Mouse (Mus musculus) thymus, postnatal 0 days (tissue): ENCODE measurements around the gene Agtr1a. TPM values are rescaled to one million over a fixed set of nuclear protein-coding genes. Genes with fewer than 3 reads are reported as not detected.

Experiments used
- DNase-seq: peaks from one replicate; pipeline ENCODE4 v3.0.0-alpha.2; 2015; ENCODE audit warnings: low spot score
- polyA plus RNA-seq: library from polyadenylated mRNA; unstranded; fragments of >200 nt; fragmentation: Nextera tagmentation; extraction: Ambion mirVana; gene quantifications from 2 replicates; pipeline ENCODE4 v1.2.1, GENCODE M21; 2015

Gene Agtr1a
- polyA plus RNA-seq = 1.0 and 1.2 TPM in 2 replicates

DNA sequence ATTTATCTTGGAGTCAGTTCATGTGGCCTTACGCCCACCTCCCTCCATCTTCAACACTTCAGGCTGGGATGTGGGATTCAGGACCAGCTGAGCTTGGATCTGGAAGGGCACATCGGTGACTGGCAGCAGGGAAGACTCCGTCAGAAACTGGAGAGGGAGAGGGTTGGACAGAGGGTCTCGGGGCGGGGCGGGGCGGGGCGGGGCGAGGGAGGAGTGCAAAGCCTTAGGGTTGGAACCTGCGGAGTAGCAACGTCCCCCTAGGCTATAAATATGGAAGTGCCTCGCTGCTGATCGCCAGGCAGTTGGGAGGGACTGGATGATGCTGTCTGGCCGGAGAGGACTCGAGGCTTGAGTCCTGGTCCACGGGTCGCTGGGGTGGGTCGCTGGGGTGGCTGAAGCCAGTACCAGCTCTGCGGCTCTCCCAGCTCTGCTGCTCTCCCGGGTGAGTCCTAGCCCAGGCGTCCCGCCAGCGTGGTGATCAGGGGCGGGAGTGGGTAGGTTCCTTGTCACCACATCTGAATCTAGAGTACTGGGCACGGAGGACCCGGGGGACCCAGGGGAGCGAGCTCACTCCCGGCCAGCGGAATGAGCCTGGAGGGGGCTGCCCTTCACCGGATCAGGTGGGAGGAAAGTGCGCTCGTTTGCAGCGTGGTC is at the start of gene Agtr1a:
Gene Agtr1a, plus strand, starts transcription at position 294 of the 654 bp plus-strand sequence.
- no peak for DNase-seq

- DNase-seq = no peak
These were observed 26.0 kb upstream of the Agtr1a start for GRCm38 (mm10) chr13:30310221-30310620.

- DNase-seq = no peak
These were observed 11.4 kb upstream of the Agtr1a start for GRCm38 (mm10) chr13:30324669-30325346.

GRCm38 (mm10) chr13:30331061-30331460 is 5.2 kb upstream of the Agtr1a start:
- DNase-seq = no peak

- no peak for DNase-seq
These were observed 4.4 kb upstream of the Agtr1a start for GRCm38 (mm10) chr13:30331851-30332250.

GRCm38 (mm10) chr13:30332581-30332980 is 3.7 kb upstream of the Agtr1a start:
- no peak for DNase-seq

DNA sequence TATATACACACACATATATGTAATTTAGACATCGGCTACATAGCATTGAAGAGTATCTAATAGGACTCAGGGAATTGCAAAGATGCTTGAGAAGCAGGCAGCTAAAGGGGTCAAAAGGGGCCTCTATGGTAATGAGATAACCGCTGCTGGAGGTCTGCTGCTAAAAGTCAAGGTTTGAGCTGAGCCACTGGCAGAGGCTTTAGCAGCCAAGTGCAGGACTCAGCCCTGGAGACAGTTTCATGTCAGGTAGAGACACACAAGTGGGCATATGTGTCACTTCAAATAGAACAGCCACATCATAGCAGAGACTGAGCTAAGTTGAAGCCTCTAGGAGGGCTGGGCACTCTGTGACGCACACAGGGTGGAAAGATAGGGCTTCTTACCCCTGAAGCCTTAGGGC is 1.6 kb upstream of the Agtr1a start:
- no peak for DNase-seq

DNA sequence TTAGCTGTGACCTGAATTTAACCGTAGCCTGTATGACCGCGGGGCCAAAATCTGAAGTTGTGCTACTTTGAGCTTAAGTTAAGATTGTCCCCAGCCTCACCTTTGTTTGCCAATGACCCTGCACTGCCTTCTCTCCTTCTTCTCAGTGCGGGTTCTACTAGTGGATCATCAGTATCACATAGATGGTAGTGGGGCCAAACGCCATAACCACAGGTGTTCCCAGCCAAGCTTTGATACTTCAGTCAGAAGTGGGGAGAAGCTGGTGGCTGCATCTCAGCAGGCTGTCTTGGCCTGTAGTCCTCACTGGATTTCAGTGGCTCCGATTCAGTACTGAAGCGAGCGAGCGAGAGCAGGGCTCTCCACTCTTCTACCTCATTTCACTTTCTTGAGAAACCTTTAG is 672 bp downstream of the Agtr1a start:
- DNase-seq = no peak

- DNase-seq = no peak
These were observed 1.4 kb downstream of the Agtr1a start for GRCm38 (mm10) chr13:30337646-30338045.

GRCm38 (mm10) chr13:30338576-30338975 is 2.3 kb downstream of the Agtr1a start:
- DNase-seq = no peak

DNA sequence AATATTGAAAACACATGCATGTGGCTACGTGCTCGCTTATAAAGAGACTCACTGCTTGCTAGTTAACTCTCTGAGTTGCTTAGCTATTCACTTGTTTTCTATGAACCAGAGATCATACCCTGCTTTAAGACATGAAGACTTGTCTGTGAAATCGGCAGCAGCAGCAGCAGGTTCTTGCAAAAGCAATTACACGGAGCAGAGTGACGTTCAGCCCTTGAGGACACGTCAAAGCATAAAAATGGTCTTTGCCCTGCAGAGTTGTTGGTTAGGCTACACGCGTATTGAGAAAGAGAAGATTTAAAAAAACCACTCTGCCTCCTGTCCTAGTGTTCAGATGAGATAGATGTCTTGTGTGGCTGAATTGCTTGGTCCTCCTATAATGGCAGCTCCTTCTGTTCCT is 3.7 kb downstream of the Agtr1a start:
- DNase-seq = no peak

DNA sequence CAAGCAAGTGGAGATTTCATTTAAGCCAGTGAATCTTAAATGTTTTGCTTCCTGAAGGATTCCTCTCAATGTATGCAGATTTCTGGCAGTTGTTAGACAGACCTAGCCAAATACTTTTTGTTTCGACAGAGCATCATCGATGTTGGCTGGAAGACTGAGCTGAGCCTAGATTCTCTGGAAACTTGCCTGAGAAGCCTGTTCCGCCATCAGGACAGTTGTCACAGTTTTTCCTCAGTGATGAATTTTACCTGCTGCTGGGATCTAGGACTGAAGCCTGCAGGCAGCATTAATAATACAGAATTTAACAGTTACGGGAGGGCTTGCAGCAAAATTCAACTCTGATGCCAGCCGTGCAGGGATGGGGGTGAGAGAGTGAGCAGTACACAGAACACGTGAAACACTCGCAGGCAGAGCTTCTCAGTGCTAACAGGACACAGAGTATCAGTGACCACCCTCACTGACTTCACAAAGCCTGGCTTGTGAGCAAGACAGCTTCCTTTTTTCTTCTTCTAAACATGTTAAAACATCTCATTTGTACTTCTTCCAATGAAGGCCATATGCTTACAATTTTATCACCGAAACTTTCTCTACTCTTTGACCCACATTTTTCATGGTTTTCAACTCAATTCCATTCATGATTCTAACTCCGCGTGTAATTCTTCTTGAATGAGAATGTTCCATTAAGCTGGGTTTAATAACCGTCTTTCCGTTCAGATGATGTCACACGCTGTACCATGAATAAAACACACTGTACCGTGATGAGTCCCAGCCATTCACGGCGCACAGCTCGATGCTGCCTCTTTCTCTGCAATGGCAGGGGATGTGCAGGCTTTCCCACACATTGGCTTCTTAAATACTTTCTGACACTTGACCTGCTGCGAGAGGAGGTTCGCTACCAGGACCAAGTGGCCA is 6.0 kb downstream of the Agtr1a start:
- no peak for DNase-seq

GRCm38 (mm10) chr13:30345427-30345913 is 9.2 kb downstream of the Agtr1a start:
- no peak for DNase-seq

DNA sequence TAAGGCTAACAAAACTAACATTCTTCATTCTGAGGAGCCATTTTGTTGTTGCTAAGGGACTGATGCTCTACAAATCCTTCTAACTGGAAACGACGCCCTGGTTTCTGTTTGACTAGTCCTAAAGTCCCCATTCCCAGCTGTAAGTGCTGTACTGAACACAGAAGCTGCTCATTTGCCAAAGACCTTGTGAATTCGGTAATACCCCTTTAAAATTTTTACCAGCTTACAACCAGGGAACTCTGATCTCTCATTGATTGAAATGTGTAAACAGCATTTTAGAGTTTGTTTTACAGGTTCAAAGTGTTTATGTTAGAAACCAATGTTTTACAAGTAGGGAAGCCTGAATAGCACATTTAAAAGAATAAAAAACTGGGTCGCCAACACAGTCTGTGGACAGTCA is 10.6 kb downstream of the Agtr1a start:
- no peak for DNase-seq

GRCm38 (mm10) chr13:30348306-30348705 is 12.1 kb downstream of the Agtr1a start:
- DNase-seq = no peak

GRCm38 (mm10) chr13:30351966-30352365 is 15.7 kb downstream of the Agtr1a start:
- peak; percentile 72 for DNase-seq

GRCm38 (mm10) chr13:30354991-30355580 is 18.8 kb downstream of the Agtr1a start:
- no peak for DNase-seq

- DNase-seq = no peak
These were observed 19.7 kb downstream of the Agtr1a start for GRCm38 (mm10) chr13:30355979-30356378.

GRCm38 (mm10) chr13:30358456-30359168 is 22.4 kb downstream of the Agtr1a start:
- DNase-seq = no peak

DNA sequence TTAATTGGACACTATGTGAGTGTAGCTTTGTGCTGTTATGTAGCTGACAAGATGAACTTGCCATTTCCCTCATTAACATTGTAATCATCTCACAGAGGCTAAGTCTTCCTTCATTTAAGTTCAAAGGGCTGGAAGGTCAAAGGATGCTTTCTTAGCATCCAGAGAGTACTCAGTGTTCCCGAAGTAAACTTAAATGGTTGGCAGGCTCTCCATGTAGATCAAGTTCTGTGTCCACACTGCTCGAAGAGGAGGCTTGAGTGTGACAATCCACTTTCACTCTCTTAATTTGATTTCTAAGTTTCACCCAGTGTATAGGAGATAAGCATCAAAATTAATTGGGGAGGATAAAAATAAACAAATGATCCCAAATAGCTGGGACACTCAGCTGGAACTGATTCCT is 23.6 kb downstream of the Agtr1a start:
- DNase-seq = no peak

DNA sequence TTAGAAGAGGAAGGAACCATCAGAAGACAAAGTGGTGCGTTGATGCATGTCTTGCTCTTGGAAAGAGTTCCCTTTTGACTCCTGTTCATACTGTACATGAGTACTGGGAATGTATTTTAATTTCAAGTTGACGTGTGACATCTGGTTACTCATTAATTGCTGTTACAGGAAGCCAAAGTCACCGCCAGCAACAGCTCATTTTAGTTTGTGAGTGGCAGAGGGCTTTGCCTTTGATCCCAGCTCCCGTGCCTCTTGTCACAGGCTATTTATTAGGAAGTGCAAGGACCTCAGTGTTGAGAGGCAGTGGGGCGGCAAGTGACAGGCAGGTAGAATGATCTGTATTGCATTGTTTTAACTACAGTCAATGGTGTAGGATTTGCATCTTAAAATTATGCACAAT is 24.8 kb downstream of the Agtr1a start:
- no peak for DNase-seq
